Mouse (Mus musculus) Patski (cell line): Measurements from ENCODE around the gene Cwc25. TPM values are rescaled to one million over a fixed set of nuclear protein-coding genes. Genes with fewer than 3 reads are reported as not detected.

Source experiments
- ATAC-seq: fragments of 100-300 bp; one replicate; pipeline ENCODE4 v1.8.0; 2021
- CTCF ChIA-PET: fragments of 350-600 bp; sonication (Branson Sonifier 250); formaldehyde crosslinking; loops from one replicate; lab custom pipeline; 2022; ENCODE audit warnings: inconsistent platforms; lab: Charles Lee
- POLR2A ChIA-PET: fragments of 350-600 bp; sonication (Branson Sonifier 250); formaldehyde crosslinking; loops from one replicate; lab custom pipeline; 2022; ENCODE audit warnings: antibody characterized with exemption, inconsistent platforms; lab: Charles Lee
- DNase-seq: peaks from one replicate; pipeline ENCODE4 v3.0.0-alpha.2; 2011; ENCODE audit warnings: low read depth, low spot score
- H3K27me3 ChIP-seq: fragments of 371-371 bp; one replicate; pipeline ENCODE4 v1.5.1; 2021
- CTCF ChIP-seq: fragments of 100-300 bp; IDR thresholded peaks from one replicate; pipeline ENCODE4 v1.5.1; 2021
- in situ Hi-C: fragments of 300-500 bp; cut with MboI; formaldehyde crosslinking; loops from 3 replicates; pipeline ENCODE4 v1.11.1; 2018; ENCODE audit warnings: low pct_unique_long_range_greater_than_20kb, mixed read lengths
- polyA plus RNA-seq: library from polyadenylated mRNA; unstranded; gene quantifications from one replicate; pipeline ENCODE4 v1.2.3, GENCODE M21; 2021

The Cwc25 gene
- polyA plus RNA-seq, 1 experiment from 2014 or later, result 20.1 TPM

- in situ Hi-C loops, result no loop called here
- POLR2A ChIA-PET, result interaction anchor here (1.7 to 2.8 kb wide), 2 partner anchors 11 to 25 kb away, joined by 4 to 16 read pairs; no protein-coding TSS in a partner anchor
- ATAC-seq (peak; percentile 70), DNase-seq (peak; percentile 100)
- CTCF ChIA-PET, result interaction anchor here (1.4 to 1.5 kb wide), 2 partner anchors 11 to 23 kb away, joined by 3 to 4 read pairs; no protein-coding TSS in a partner anchor
- TF ChIP-seq CTCF, result no peak
- no peaks in the 10 kb centered on the region for H3K27me3 ChIP-seq
Observed at GRCm38 (mm10) chr11:97703039-97703826, 63.1 kb downstream of the Cwc25 start, which contains the start of gene Psmb3. Gene Psmb3 (plus strand): TSS chr11:97703399.

GRCm38 (mm10) chr11:97702393-97702745 lies 64.0 kb downstream of the Cwc25 start:
- in situ Hi-C loops, result no loop called here
- H3K27me3 ChIP-seq, result no peaks in the 10 kb centered on the region
- POLR2A ChIA-PET, result interaction anchor here (0.7 to 2.8 kb wide), 3 partner anchors 12 to 26 kb away, joined by 4 to 16 read pairs (median 6); no protein-coding TSS in a partner anchor

GRCm38 (mm10) chr11:97701581-97702392 lies 64.6 kb downstream of the Cwc25 start:
- no peak for ATAC-seq
- CTCF ChIA-PET, result interaction anchor here (1.5 to 3.7 kb wide), 2 partner anchors 13 to 57 kb away, joined by 4 to 13 read pairs; no protein-coding TSS in a partner anchor
- POLR2A ChIA-PET, result interaction anchor here (0.7 kb wide), 1 partner anchor 25 kb away, joined by 6 read pairs; no protein-coding TSS in a partner anchor
- in situ Hi-C loops, result no loop called here
- no peaks in the 10 kb centered on the region for H3K27me3 ChIP-seq
- no peak for TF ChIP-seq CTCF
- DNase-seq, result no peak

More at GRCm38 (mm10) chr11:97702393-97702745, 64.0 kb downstream of the Cwc25 start:
- no peak for ATAC-seq
- no peak for DNase-seq
- no peak for TF ChIP-seq CTCF
- CTCF ChIA-PET, result interaction anchor here (1.4 to 1.5 kb wide), 2 partner anchors 12 to 24 kb away, joined by 3 to 4 read pairs; no protein-coding TSS in a partner anchor

- H3K27me3 ChIP-seq, result no peaks in the 10 kb centered on the region
- DNase-seq (no peak), ATAC-seq (no peak)
- POLR2A ChIA-PET, result no interaction called here
- CTCF ChIA-PET, result interaction anchor here (1.9 to 3.7 kb wide), 2 partner anchors 56 to 70 kb away, joined by 5 to 13 read pairs; no protein-coding TSS in a partner anchor
- in situ Hi-C loops, result no loop called here
- TF ChIP-seq CTCF, result no peak
Observed at GRCm38 (mm10) chr11:97700746-97701580, 65.4 kb downstream of the Cwc25 start.

GRCm38 (mm10) chr11:97700003-97700745 lies 66.2 kb downstream of the Cwc25 start, which contains the start of gene Pcgf2:
Gene Pcgf2 (minus strand): TSS chr11:97700497.
- peak; percentile 5 for ATAC-seq
- CTCF ChIA-PET, result interaction anchor here (1.9 to 3.7 kb wide), 3 partner anchors 14 to 69 kb away, joined by 5 to 13 read pairs (median 7); no protein-coding TSS in a partner anchor

GRCm38 (mm10) chr11:97699626-97700002 lies 66.7 kb downstream of the Cwc25 start:
- CTCF ChIA-PET, result interaction anchor here (1.9 to 3.7 kb wide), 3 partner anchors 13 to 69 kb away, joined by 5 to 13 read pairs (median 7); no protein-coding TSS in a partner anchor
- no peaks in the 10 kb centered on the region for H3K27me3 ChIP-seq
- no peak for ATAC-seq
- POLR2A ChIA-PET, result interaction anchor here (1.0 to 1.6 kb wide), 3 partner anchors 21 to 123 kb away, joined by 3 to 6 read pairs (median 3); no protein-coding TSS in a partner anchor
- DNase-seq, result no peak
- TF ChIP-seq CTCF, result no peak
- in situ Hi-C loops, result loop anchor here (5.0 kb wide), 1 partner anchor 52 kb away; no protein-coding TSS in a partner anchor

More at GRCm38 (mm10) chr11:97700003-97700745, 66.2 kb downstream of the Cwc25 start, which contains the start of gene Pcgf2:
- no peak for TF ChIP-seq CTCF
- POLR2A ChIA-PET, result interaction anchor here (1.0 kb wide), 2 partner anchors 21 to 123 kb away, joined by 3 read pairs; no protein-coding TSS in a partner anchor
- no peaks in the 10 kb centered on the region for H3K27me3 ChIP-seq
- DNase-seq, result no peak
- in situ Hi-C loops, result no loop called here

- POLR2A ChIA-PET, result interaction anchor here (0.5 to 1.6 kb wide), 6 partner anchors 13 to 273 kb away, joined by 3 to 6 read pairs (median 4); no protein-coding TSS in a partner anchor
- in situ Hi-C loops, result loop anchor here (5.0 kb wide), 1 partner anchor 52 kb away; no protein-coding TSS in a partner anchor
- CTCF ChIA-PET, result interaction anchor here (0.7 to 3.7 kb wide), 9 partner anchors 9 to 69 kb away, joined by 3 to 13 read pairs (median 4); partner anchors contain the start of gene Epop
- peak; percentile 5 for ATAC-seq
- no peak for TF ChIP-seq CTCF
- H3K27me3 ChIP-seq, result no peaks in the 10 kb centered on the region
- no peak for DNase-seq
Observed at GRCm38 (mm10) chr11:97698741-97699611, 67.4 kb downstream of the Cwc25 start.
